ENCODE assay signal across 7 mouse cellular contexts in the genomic region with DNA sequence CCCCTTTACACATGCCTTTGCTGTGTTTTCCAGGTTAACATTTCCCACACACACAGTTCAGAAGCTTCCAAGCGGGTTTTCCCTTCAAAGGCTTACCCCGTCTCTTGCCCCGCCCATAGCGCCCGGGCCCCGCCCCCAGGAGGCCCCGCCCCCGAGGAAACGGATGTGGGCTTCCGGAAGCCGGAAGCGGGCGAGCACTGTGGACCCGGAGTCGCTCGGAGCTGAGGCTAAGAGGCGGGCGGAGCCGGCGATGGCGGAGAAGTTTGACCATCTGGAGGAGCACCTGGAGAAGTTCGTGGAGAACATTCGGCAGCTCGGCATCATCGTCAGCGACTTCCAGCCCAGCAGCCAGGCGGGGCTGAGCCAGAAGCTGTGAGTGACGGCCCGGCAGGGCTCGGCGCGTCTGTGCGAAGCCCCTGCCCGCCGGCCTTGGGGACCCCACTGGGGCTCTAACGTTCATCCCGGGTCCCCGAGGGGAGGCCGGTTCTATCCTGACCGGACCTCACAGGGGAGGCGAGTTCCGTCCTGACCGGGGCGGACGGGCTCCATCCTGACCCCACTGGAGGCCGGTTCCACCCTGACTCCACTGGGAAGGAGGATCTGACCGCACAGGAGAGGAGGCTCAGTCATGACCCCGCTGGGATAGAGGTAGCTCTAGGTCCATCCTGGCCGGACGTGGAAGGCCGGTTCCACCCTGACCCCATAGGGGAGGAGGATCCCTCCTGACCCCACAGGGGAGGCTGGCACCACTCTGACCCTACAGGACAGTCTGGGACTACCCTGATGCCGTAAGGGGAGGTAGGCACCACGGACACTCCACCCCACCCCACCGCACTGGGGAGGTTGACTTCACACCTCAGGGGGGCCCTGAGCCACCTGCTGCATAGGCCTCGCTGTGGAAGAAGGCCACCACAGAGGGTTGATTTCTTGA. TPM values are rescaled to one million over a fixed set of nuclear protein-coding genes. Genes with fewer than 3 reads are reported as not detected.
DNase-seq lines count a peak whose midpoint lies in the region; ATAC-seq lines count a peak whose summit lies in the region.

No protein-coding gene starts in this region.

- H3K27me3 ChIP-seq in intestine, embryonic 16.5 days (replicated peaks; ENCODE audit: control insufficient read depth, insufficient read depth, low read length), result no peaks in the 10 kb centered on the region
- no peaks in the 10 kb centered on the region for H3K27me3 ChIP-seq in midbrain, embryonic 10.5 days (ENCODE audit: low read depth, poor library complexity, severe bottlenecking)

- intact Hi-C loops in left cerebral cortex, postnatal 36 days (cut with DNase I), result loop anchor here (2.0 kb wide), 1 partner anchor 69 kb away; no protein-coding TSS in a partner anchor

- H3K4me1 ChIP-seq in intestine, embryonic 16.5 days (ENCODE audit: control insufficient read depth, insufficient read depth, low read length), result peaks cover 10% of the 10 kb centered on the region
- H3K4me1 ChIP-seq in midbrain, embryonic 10.5 days, result peaks cover 17% of the 10 kb centered on the region

- peak overlapping the region; percentile 97 for H3K4me3 ChIP-seq in intestine, embryonic 16.5 days (ENCODE audit: low read length)
- peak overlapping the region; percentile 96 for H3K4me3 ChIP-seq in midbrain, embryonic 10.5 days

- peak; percentile 99 for DNase-seq in adrenal gland, postnatal 10 days
- peak; percentile 96 for DNase-seq in embryo, embryonic 9.5 days (ENCODE audit: extremely low spot score)
- DNase-seq in gastrocnemius, postnatal 4 days (ENCODE audit: low spot score in 2 of 2), result peak; percentile 83 to 84
- peak; percentile 74 to 82 for DNase-seq in left cerebral cortex, postnatal 36 days (ENCODE audit: low spot score in 2 of 2)
- peak; percentile 94 for DNase-seq in midbrain, embryonic 10.5 days (ENCODE audit: low spot score)
- peak; percentile 89 for DNase-seq in right cerebral cortex, postnatal 4 days

- peak overlapping the region; percentile 90 for H3K9ac ChIP-seq in intestine, embryonic 16.5 days (ENCODE audit: low read depth, low read length)

- H3K9me3 ChIP-seq in intestine, embryonic 16.5 days (ENCODE audit: control insufficient read depth, low read length), result no peaks in the 10 kb centered on the region
- H3K9me3 ChIP-seq in midbrain, embryonic 10.5 days (replicated peaks), result no peaks in the 10 kb centered on the region

- peaks cover 17% of the 10 kb centered on the region for H3K36me3 ChIP-seq in intestine, embryonic 16.5 days (ENCODE audit: control insufficient read depth, insufficient read depth, low read length)
- peaks cover 37% of the 10 kb centered on the region for H3K36me3 ChIP-seq in midbrain, embryonic 10.5 days

- H3K4me2 ChIP-seq in intestine, embryonic 16.5 days (ENCODE audit: low read depth, low read length), result peak overlapping the region; percentile 94

- peak overlapping the region; percentile 28; the same call in 1 of the 2 replicates for H3K27ac ChIP-seq in intestine, embryonic 16.5 days (ENCODE audit: low read length)
- peak overlapping the region; percentile 89 for H3K27ac ChIP-seq in midbrain, embryonic 10.5 days (replicated peaks)

- WGBS in intestine, embryonic 16.5 days, result under 1% methylated on average over 54 of the region's 55 CpGs
- 2% methylated on average over 55 of the region's 55 CpGs for WGBS in midbrain, embryonic 10.5 days

- ATAC-seq in intestine, embryonic 16.5 days, result peak; percentile 99

RNA-seq across cellular contexts. Expression of a gene that starts 7.8 kb away (rescaled TPM):
- 10 to 100 TPM; 55.0 to 62.9 TPM for total RNA-seq in adrenal gland, postnatal 10 days (2021)
- total RNA-seq in gastrocnemius, postnatal 4 days (2021), result 10 to 100 TPM; 36.0 to 36.4 TPM
- polyA plus RNA-seq in intestine, embryonic 16.5 days (2015; fragmentation: Nextera tagmentation; extraction: Ambion mirVana), result 108 and 123 TPM in 2 replicates
- total RNA-seq in left cerebral cortex, postnatal 36 days (2021), result 10 to 100 TPM; 43.8 to 45.3 TPM
- 190 and 205 TPM in 2 replicates for polyA plus RNA-seq in midbrain, embryonic 10.5 days (2016; fragmentation: Nextera tagmentation; extraction: Ambion mirVana)

Comparison
In these comparisons a context has a peak if more than half of its experiments do, and no peak if none do; other contexts are left out.
1. Peak in every context shown above with its lines: DNase-seq, ATAC-seq, H3K4me3 ChIP-seq and H3K27ac ChIP-seq.